In the genomic region with DNA sequence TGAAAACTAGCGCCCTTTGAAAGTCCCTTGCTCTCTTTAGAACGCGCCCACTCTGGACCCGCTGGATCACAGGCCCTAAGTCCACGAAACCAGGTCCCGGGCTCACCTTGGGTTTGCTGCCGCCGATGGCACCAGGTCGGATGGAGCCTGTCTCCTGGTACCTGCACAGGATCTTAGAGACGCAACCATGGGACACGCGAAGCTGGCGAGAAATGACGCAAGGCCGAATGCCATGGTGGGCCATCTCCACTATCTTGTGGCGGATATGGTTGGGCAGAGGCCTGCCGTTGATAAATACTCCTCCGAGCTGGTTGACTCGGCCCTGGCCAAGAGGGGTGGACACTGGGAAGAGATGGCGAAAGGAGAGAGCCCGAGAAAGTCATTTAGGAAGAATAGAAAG, we compare ENCODE assay signal across 15 mouse cellular contexts. TPM values are rescaled to one million over a fixed set of nuclear protein-coding genes. Genes with fewer than 3 reads are reported as not detected.
DNase-seq lines count a peak whose midpoint lies in the region; ATAC-seq and TF ChIP-seq lines count a peak whose summit lies in the region.
"Had no signal": no experiment of that assay in that cellular context is flagged by ENCODE, and none has a peak within 500 bp of the region (broad histone marks: within the 10 kb centered on the region; RNA-seq: fewer than 3 reads in every experiment).

No protein-coding gene starts in this region.

- no peaks in the 10 kb centered on the region for H3K9me3 ChIP-seq in forebrain, embryonic 10.5 days
- no peaks in the 10 kb centered on the region for H3K9me3 ChIP-seq in forebrain, embryonic 16.5 days (ENCODE audit: control insufficient read depth, low read length)
- no peaks in the 10 kb centered on the region for H3K9me3 ChIP-seq in embryonic facial prominence, embryonic 11.5 days (replicated peaks; ENCODE audit: control insufficient read depth, low read length)
- no peaks in the 10 kb centered on the region for H3K9me3 ChIP-seq in hindbrain, postnatal 0 days (ENCODE audit: low read length)
- H3K9me3 ChIP-seq: limb, embryonic 15.5 days; stomach, embryonic 15.5 days had no signal

- TF ChIP-seq CTCF in hindbrain, postnatal 0 days (IDR thresholded peaks at IDR 0.05; ENCODE audit: low read depth) = no peak

- H3K27me3 ChIP-seq in forebrain, embryonic 10.5 days (ENCODE audit: poor library complexity, severe bottlenecking) = peaks cover 100% of the 10 kb centered on the region
- H3K27me3 ChIP-seq in forebrain, embryonic 16.5 days (replicated peaks; ENCODE audit: control insufficient read depth, insufficient read depth, low read length) = peaks cover 95% of the 10 kb centered on the region
- peaks cover 56% of the 10 kb centered on the region for H3K27me3 ChIP-seq in embryonic facial prominence, embryonic 11.5 days (ENCODE audit: control insufficient read depth, insufficient read depth, low read length)
- H3K27me3 ChIP-seq in hindbrain, postnatal 0 days (ENCODE audit: insufficient read depth, low read length) = peaks cover 33% of the 10 kb centered on the region

- no peak overlapping the region for H3K4me2 ChIP-seq in forebrain, embryonic 16.5 days (ENCODE audit: low read length)
- peak overlapping the region; percentile 45; the same call in 1 of the 2 replicates for H3K4me2 ChIP-seq in embryonic facial prominence, embryonic 11.5 days (ENCODE audit: low read depth, low read length)
- peak overlapping the region; percentile 58 for H3K4me2 ChIP-seq in hindbrain, postnatal 0 days (ENCODE audit: low read depth, low read length)
- H3K4me2 ChIP-seq: heart, embryonic 11.5 days; limb, embryonic 15.5 days; stomach, embryonic 15.5 days had no signal

- no peak for ATAC-seq in forebrain, embryonic 16.5 days
- no peak for ATAC-seq in embryonic facial prominence, embryonic 11.5 days (replicated peaks; ENCODE audit: insufficient number of reproducible peaks, low FRiP score, low TSS enrichment, low read depth)
- ATAC-seq in hindbrain, postnatal 0 days = no peak
- ATAC-seq: inflammation-experienced regulatory T-cells, adult 6 months had no signal

- H3K4me1 ChIP-seq in forebrain, embryonic 10.5 days = peaks cover 81% of the 10 kb centered on the region
- peaks cover 12% of the 10 kb centered on the region for H3K4me1 ChIP-seq in forebrain, embryonic 16.5 days (replicated peaks; ENCODE audit: control insufficient read depth, insufficient read depth, low read length)
- peaks cover 4% of the 10 kb centered on the region; the same call in 1 of the 2 replicates for H3K4me1 ChIP-seq in embryonic facial prominence, embryonic 11.5 days (ENCODE audit: control insufficient read depth, insufficient read depth, low read length)
- H3K4me1 ChIP-seq in hindbrain, postnatal 0 days (ENCODE audit: insufficient read depth, low read length) = no peaks in the 10 kb centered on the region

- no peak for DNase-seq in forebrain, embryonic 10.5 days (ENCODE audit: extremely low spot score, low spot score)
- DNase-seq in embryonic facial prominence, embryonic 11.5 days (ENCODE audit: low spot score) = peak; percentile 29
- DNase-seq in hindbrain, postnatal 0 days (ENCODE audit: low spot score) = no peak
- DNase-seq in neural tube, embryonic 10.5 days (ENCODE audit: extremely low spot score, low spot score) = peak; percentile 66
- no peak for DNase-seq in spleen, postnatal 4 days (ENCODE audit: low spot score in 2 of 2)
- no peak for DNase-seq in ovary, adult 18-20 months (ENCODE audit: low spot score)
- no peak for DNase-seq in layer of hippocampus, postnatal 10 days (ENCODE audit: low spot score in 2 of 2)
- DNase-seq: lung, postnatal 14 days had no signal

- H3K36me3 ChIP-seq in forebrain, embryonic 10.5 days (replicated peaks) = no peaks in the 10 kb centered on the region
- no peaks in the 10 kb centered on the region for H3K36me3 ChIP-seq in forebrain, embryonic 16.5 days (ENCODE audit: control insufficient read depth, insufficient read depth)
- H3K36me3 ChIP-seq in embryonic facial prominence, embryonic 11.5 days (replicated peaks; ENCODE audit: control insufficient read depth, insufficient read depth, low read depth, low read length) = no peaks in the 10 kb centered on the region
- H3K36me3 ChIP-seq in hindbrain, postnatal 0 days (ENCODE audit: insufficient read depth, low read length) = no peaks in the 10 kb centered on the region
- H3K36me3 ChIP-seq: limb, embryonic 15.5 days; stomach, embryonic 15.5 days had no signal

- WGBS in forebrain, embryonic 10.5 days = 2% methylated on average over 21 of the region's 21 CpGs
- 1% methylated on average over 21 of the region's 21 CpGs for WGBS in forebrain, embryonic 16.5 days
- WGBS in embryonic facial prominence, embryonic 11.5 days = 2% methylated on average over 21 of the region's 21 CpGs
- WGBS in hindbrain, postnatal 0 days = 3% methylated on average over 20 of the region's 21 CpGs

- peak overlapping the region; percentile 54 for H3K4me3 ChIP-seq in forebrain, embryonic 10.5 days
- no peak overlapping the region for H3K4me3 ChIP-seq in forebrain, embryonic 16.5 days (replicated peaks; ENCODE audit: low read length)
- peak overlapping the region; percentile 47 for H3K4me3 ChIP-seq in embryonic facial prominence, embryonic 11.5 days (ENCODE audit: low read depth, low read length)
- peak overlapping the region; percentile 51 for H3K4me3 ChIP-seq in hindbrain, postnatal 0 days (ENCODE audit: low read length)
- H3K4me3 ChIP-seq: stomach, embryonic 15.5 days had no signal

- H3K9ac ChIP-seq in forebrain, embryonic 16.5 days (replicated peaks; ENCODE audit: low read depth, low read length) = no peak overlapping the region
- H3K9ac ChIP-seq in embryonic facial prominence, embryonic 11.5 days (replicated peaks; ENCODE audit: low read length) = peak overlapping the region; percentile 71
- H3K9ac ChIP-seq in hindbrain, postnatal 0 days (replicated peaks; ENCODE audit: low read length) = peak overlapping the region; percentile 63
- H3K9ac ChIP-seq: limb, embryonic 15.5 days; stomach, embryonic 15.5 days had no signal

- peak overlapping the region; percentile 85 for H3K27ac ChIP-seq in forebrain, embryonic 10.5 days
- H3K27ac ChIP-seq in forebrain, embryonic 16.5 days (ENCODE audit: low read length) = no peak overlapping the region
- no peak overlapping the region for H3K27ac ChIP-seq in embryonic facial prominence, embryonic 11.5 days (replicated peaks; ENCODE audit: low read depth, low read length)
- H3K27ac ChIP-seq in hindbrain, postnatal 0 days = no peak overlapping the region
- H3K27ac ChIP-seq: limb, embryonic 15.5 days; stomach, embryonic 15.5 days had no signal

RNA-seq across cellular contexts. Expression of a gene that starts 1.8 kb away (rescaled TPM):
- polyA plus RNA-seq in forebrain, embryonic 10.5 days (2016; fragmentation: Nextera tagmentation; extraction: Ambion mirVana) = 12.2 and 13.0 TPM in 2 replicates
- polyA plus RNA-seq in forebrain, embryonic 16.5 days (2015; fragmentation: Nextera tagmentation; extraction: Ambion mirVana) = 0.22 TPM in 1 of 2 replicates, not detected in the other
- 16.2 and 17.3 TPM in 2 replicates for polyA plus RNA-seq in embryonic facial prominence, embryonic 11.5 days (2014; fragmentation: Nextera tagmentation; extraction: Ambion mirVana)
- total RNA-seq in hindbrain, postnatal 0 days (2014; rRNA removed) = 8.0 and 11.9 TPM in 2 replicates
- polyA plus RNA-seq in hindbrain, postnatal 0 days (2015; fragmentation: Nextera tagmentation; extraction: Ambion mirVana) = 14.0 and 14.5 TPM in 2 replicates
- under 1 TPM in 1 of 2 experiments, not detected in 1; 0.11 TPM for total RNA-seq in layer of hippocampus, postnatal 10 days (2021)
- total RNA-seq: layer of hippocampus, adult 8-10 months had no signal
- polyA plus RNA-seq: inflammation-experienced regulatory T-cells, adult 6 months; urinary bladder, adult 2 months had no signal

Comparison
In these comparisons a context has a peak if more than half of its experiments do, and no peak if none do; other contexts are left out.
1. RNA of a gene that starts 1.8 kb away (polyA plus RNA-seq): 16.2 to 17.3 TPM in embryonic facial prominence, embryonic 11.5 days, 14.0 to 14.5 TPM in hindbrain, postnatal 0 days and 12.2 to 13.0 TPM in forebrain, embryonic 10.5 days; 0.22 TPM in forebrain, embryonic 16.5 days; every median in the first group is over 10 times any median in the second.
2. DNase-seq: peak in embryonic facial prominence, embryonic 11.5 days (single experiment) and neural tube, embryonic 10.5 days (single experiment); none in forebrain, embryonic 10.5 days (single experiment), hindbrain, postnatal 0 days (single experiment), spleen, postnatal 4 days (0 of 2), ovary, adult 18-20 months (single experiment) and layer of hippocampus, postnatal 10 days (0 of 2).